Mouse (Mus musculus) B cell, adult (primary cell): Measurements from ENCODE around the gene Rnasek. TPM values are rescaled to one million over a fixed set of nuclear protein-coding genes. Genes with fewer than 3 reads are reported as not detected.

Experiments used
- total RNA-seq: library from RNA; stranded (reverse); gene quantifications from 4 replicates; pipeline ENCODE4 v1.2.4, GENCODE M21; 2023; ENCODE audit not compliant: inconsistent age

Rnasek gene
- 73.2 to 81.6 TPM (median 73.8 TPM) in 4 replicates for total RNA-seq

DNA sequence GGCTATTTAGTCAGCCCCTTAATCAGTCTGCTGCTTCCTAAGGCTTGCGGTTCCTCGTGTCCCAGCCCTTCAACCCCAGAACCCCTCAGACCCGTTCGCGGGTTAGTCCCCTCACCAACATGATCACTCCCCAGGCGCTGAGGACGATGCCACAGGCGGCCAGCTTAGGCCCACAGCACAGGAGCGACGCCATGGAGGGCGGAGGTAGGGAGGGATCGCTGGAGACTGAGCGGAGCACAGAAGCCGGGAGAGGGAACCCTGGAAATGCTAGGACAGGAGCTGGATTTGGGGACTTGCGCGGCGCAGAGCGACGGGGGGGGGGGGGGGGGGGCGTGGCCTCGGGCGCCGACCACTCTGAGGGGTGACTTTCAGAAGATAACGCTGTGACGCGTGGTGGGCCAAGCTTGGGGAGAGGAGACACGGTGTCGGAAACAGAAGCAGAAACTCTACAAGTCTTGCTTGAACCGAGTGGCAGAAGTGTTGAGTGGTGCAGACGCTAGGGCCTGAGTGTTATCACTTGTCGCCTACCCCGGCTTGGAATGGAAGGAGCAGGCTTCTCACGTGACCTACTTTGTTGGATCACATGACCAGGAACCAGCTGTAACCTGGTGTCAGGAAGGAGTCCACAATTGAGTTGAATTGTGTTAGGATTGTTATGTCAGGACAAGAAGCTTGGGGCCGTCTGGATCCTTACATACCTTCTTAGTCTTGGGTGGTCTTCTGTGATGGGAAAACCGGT, at the start of gene Rnasek, which contains the start of gene Gm21988:
Gene Rnasek (minus strand): TSS at position 302 of the 739 bp plus-strand sequence.
Gene Gm21988 (minus strand): TSS at position 290 of the 739 bp plus-strand sequence.

DNA sequence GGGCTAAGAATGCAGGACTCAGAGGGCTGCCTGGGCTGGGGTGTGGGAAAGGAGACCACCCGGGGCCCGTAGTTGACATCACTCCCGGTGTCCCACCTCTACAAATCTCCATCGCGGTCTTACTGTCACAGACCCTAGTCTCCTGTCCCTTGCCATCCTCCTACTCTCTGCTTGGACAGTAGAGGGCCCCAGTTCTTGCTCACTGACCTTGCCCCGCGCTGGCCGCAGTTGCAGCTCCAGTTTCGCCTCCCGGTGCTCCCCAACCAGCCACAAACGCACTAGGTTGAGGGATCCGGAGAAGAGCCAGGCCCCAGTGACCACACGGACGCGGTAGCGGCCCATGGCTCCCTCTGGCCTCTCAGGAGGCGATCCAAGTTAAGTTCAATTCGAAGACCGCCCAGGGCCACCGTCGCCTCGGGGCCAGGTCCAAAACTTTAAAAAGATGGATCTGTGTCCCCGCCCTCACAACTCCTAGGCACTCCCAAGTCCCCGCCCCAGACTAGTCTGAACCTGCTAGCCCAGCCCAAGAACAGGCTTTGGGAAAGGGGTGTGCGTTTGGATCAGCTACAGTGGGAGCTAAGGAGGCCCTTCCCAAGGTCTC, 15.4 kb upstream of the Rnasek start, which contains the start of gene Alox12:
Gene Alox12 (minus strand): TSS at position 423 of the 601 bp plus-strand sequence.

DNA sequence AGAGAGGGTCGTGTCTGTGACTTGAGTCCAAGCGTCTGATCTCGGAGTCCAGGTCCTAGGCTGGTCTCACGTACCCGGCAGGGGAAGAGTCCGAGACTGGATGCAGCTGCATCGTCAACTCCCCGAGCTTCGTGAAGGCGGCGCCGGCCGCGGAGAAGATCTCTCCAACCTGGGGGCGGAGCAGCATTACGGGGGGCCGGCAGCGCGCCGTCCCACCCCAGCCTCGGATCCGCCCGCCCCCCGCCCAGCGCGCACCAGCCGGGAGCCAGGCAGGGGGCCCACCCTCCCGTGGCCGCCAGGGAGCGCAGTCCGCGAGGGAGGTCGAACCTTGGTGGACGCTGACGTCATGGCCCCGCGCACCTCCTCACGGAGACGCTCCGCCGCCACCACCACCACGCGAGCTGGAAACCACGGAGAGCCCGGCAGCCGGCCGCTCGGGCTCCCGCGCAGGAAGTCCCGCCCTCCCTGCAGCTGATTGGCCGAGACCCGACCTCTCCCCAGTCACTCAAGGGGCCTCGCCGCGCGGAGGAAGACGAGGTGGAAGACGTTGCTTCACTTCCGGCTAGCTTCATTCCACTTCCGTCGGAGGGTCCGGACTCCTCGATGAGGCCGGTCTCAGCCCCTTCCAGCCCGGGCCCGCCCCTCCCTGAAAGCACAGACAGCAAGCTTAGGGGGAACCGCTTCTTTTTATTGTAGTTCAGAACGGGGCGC, 2.0 kb downstream of the Rnasek start, which contains the start of gene 0610010K14Rik:
Gene 0610010K14Rik (minus strand): TSS at position 458 of the 711 bp plus-strand sequence.

GRCm38 (mm10) chr11:70229260-70230010, 10.2 kb downstream of the Rnasek start, which contains the start of gene Bcl6b:
Gene Bcl6b, minus strand, starts transcription at chr11:70229798.

DNA sequence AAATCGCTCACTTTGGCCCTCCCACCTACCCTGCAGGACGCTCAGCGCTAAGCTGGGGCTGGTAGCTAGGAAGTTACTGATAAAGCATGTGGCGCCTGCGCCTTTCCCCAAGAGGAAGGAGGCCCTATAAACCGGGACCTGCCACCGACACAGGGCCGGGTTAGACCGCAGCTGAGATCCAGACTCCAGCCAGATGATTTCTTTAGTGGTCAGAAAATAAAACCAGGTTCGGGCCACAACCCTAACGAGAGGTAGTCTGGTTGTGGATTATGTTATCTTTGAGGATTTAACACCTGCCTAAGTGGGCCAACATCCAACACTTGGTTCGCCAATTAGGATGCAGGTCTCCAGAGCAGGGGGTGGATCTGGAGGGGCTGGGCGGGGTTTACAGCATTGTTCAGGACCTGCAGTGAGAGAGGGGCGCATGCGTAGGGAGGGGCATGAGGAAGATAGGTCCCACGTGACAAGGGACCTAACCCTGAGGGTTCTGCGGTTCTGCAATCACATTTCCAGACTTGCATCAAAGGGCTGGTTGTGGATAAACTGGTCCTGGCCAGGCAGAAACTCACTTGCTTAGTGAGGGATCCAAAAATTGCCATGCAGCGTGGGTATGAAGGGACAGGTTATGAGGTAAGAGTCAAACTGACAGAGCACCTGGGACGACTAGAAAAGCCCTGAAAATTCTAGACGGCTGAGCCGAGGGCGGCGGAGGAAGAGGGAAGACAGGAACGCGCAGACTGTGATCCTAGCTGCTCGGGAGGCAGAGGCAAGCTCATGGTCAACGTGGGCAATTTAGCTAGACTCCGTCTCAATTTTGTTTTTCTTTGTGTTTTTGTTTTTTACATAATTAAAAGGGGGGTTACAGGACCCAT, 18.7 kb downstream of the Rnasek start, which contains the start of gene Slc16a13:
Gene Slc16a13 (minus strand): TSS at position 334 of the 872 bp plus-strand sequence.

GRCm38 (mm10) chr11:70212423-70212822, 27.2 kb downstream of the Rnasek start, which contains the start of gene Slc16a11:
Gene Slc16a11, plus strand, starts transcription at chr11:70212752.

Other genes starting within 250 kb of the Rnasek start
- gene Gabarap, start 248.7 kb downstream of the Rnasek start, total RNA-seq: 311 to 355 TPM (median 331 TPM) in 4 replicates
- gene Phf23, start 244.1 kb downstream of the Rnasek start, total RNA-seq: 52.7 to 62.9 TPM (median 56.6 TPM) in 4 replicates
- gene Dvl2, start 239.2 kb downstream of the Rnasek start, total RNA-seq: 48.4 to 53.5 TPM (median 51.0 TPM) in 4 replicates
- gene Acadvl, start 224.4 kb downstream of the Rnasek start, total RNA-seq: 53.0 to 60.7 TPM (median 59.3 TPM) in 4 replicates
- 3.5 to 5.4 TPM (median 4.2 TPM) in 4 replicates for gene Dlg4, start 222.9 kb downstream of the Rnasek start, total RNA-seq
- not detected in 4 replicates for gene Asgr1, start 185.8 kb downstream of the Rnasek start, total RNA-seq
- gene Asgr2, start 147.2 kb downstream of the Rnasek start, total RNA-seq: not detected in 4 replicates
- gene Mgl2, start 109.5 kb downstream of the Rnasek start, total RNA-seq: not detected in 4 replicates
- gene Clec10a, start 83.6 kb downstream of the Rnasek start, total RNA-seq: 0.57 TPM in 1 of 4 replicates, not detected in the others
- not detected in 4 replicates for gene Slc16a11, start 27.1 kb downstream of the Rnasek start, total RNA-seq
- gene Slc16a13, start 18.8 kb downstream of the Rnasek start, total RNA-seq: 1.8 to 2.3 TPM (median 2.1 TPM) in 4 replicates
- gene Bcl6b, start 10.0 kb downstream of the Rnasek start, total RNA-seq: 0.45 to 1.1 TPM (median 0.85 TPM) in 4 replicates
- 62.4 to 92.8 TPM (median 71.3 TPM) in 4 replicates for gene 0610010K14Rik, start 1.9 kb downstream of the Rnasek start, total RNA-seq
- gene Gm21988, start within 50 bp of the Rnasek start, total RNA-seq: 4.4 to 9.6 TPM (median 7.2 TPM) in 4 replicates
- 0.57 to 0.64 TPM in 2 of 4 replicates, not detected in the others for gene Alox12, start 15.5 kb upstream of the Rnasek start, total RNA-seq
- not detected in 4 replicates for gene Alox12e, start 82.8 kb upstream of the Rnasek start, total RNA-seq
- 0.21 to 1.9 TPM (median 0.26 TPM) in 3 of 4 replicates, not detected in the other for gene Alox15, start 112.2 kb upstream of the Rnasek start, total RNA-seq
- 26.4 to 29.9 TPM (median 28.0 TPM) in 4 replicates for gene Pelp1, start 170.2 kb upstream of the Rnasek start, total RNA-seq
- 93.3 to 103 TPM (median 98.7 TPM) in 4 replicates for gene Arrb2, start 192.8 kb upstream of the Rnasek start, total RNA-seq
- gene Med11, start 212.1 kb upstream of the Rnasek start, total RNA-seq: 39.8 to 46.9 TPM (median 43.4 TPM) in 4 replicates
- gene Zmynd15, start 219.6 kb upstream of the Rnasek start, total RNA-seq: 1.3 to 2.1 TPM (median 1.4 TPM) in 4 replicates
- 6.6 to 9.3 TPM (median 7.2 TPM) in 4 replicates for gene Cxcl16, start 220.1 kb upstream of the Rnasek start, total RNA-seq